Mouse (Mus musculus): Measurements from ENCODE around the gene Cachd1. TPM values are rescaled to one million over a fixed set of nuclear protein-coding genes. Genes with fewer than 3 reads are reported as not detected.
A peak's percentile ranks its signal among the peaks of the same experiment; 100 is the strongest.

The Cachd1 gene
- polyA plus RNA-seq, 1 experiment from 2014 or later = 50.0 TPM

DNA sequence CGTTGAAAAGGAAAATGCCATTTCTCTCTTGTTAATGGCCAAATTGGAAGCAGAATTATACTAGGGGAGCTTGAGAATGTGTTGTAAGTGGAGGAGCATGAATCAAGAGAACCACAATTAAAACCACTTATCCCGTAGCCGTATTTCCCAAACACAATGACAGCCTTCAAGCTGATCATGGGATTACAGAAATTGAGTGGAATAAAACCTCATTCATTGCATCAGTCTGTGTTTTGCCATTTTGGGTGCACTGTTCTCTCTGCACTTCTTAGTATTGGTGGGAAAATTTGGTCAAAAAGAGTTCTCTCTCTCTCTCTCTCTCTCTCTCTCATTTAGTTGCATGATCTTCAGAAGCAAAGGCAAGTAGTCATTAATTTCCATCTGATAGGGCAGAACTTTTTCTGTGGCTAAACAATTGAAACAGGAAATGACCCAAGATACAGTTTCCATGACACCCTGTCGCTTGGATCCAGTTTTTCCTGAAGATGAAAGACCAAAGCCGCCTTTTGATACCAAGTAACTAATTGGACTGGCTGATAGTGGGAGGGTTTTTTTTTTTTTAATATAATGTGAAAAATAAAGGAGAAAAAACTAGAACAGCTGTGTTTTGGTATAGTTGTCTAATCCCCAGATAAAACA is 34.7 kb downstream of the Cachd1 start:
- H3K27me3 ChIP-seq (ENCODE audit: control insufficient read depth, insufficient read depth, low read length) = no peaks in the 10 kb centered on the region
- no peak overlapping the region; the same call in 1 of the 2 replicates for H3K9ac ChIP-seq (replicated peaks; ENCODE audit: low read length)
- ATAC-seq (ENCODE audit: low FRiP score, low TSS enrichment) (no peak), DNase-seq (peak; percentile 61)
- peak overlapping the region; percentile 39 for H3K27ac ChIP-seq (replicated peaks; ENCODE audit: low read depth, low read length)
- H3K4me1 ChIP-seq (ENCODE audit: control insufficient read depth, insufficient read depth, low read length) = peaks cover 25% of the 10 kb centered on the region
- H3K4me2 ChIP-seq (ENCODE audit: low read length) = peak overlapping the region; percentile 31
- WGBS = 6% methylated on average over 5 of the region's 5 CpGs
- no peak overlapping the region for H3K4me3 ChIP-seq (replicated peaks; ENCODE audit: low read depth, low read length)
- H3K36me3 ChIP-seq (ENCODE audit: control insufficient read depth, insufficient read depth, low read length) = no peaks in the 10 kb centered on the region
- no peaks in the 10 kb centered on the region for H3K9me3 ChIP-seq (ENCODE audit: control insufficient read depth, low read length)

DNA sequence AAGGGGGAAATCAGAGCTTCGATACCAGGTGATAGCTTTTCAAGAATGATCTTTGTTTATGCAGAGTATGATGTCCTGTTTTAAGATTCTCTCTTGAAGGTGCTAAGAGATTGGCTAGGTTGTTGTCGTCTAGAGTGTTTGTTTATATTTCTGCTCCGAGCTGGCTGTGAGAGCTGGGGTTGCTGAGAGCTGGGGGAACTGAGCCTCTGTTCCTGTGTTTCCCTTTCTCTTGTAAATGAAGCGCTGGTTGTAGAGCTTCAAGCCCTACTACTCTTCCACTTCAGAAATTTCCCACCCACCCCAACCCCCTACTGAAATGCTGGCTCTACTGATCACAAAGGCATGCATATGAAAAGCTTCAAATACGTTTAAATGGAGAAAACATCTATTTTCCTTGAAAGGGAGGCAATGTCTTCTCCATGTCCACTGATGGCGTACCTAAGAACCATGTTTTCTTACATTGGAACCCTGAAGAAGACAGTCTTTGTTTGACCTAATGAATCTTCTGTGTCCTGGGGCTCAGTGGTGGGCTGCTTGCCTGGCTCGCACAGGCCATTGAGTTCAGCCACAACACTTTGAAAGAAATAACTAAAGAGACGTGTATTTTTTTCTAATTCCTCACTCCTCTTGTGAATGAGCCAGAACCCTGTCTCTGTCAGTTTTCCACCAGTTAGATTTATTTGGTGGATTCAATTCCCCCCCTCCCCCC is 35.5 kb downstream of the Cachd1 start:
- H3K4me1 ChIP-seq (ENCODE audit: control insufficient read depth, insufficient read depth, low read length) = peaks cover 25% of the 10 kb centered on the region
- 15% methylated on average over 8 of the region's 8 CpGs for WGBS
- ATAC-seq (ENCODE audit: low FRiP score, low TSS enrichment) = no peak
- DNase-seq = no peak
- H3K4me2 ChIP-seq (ENCODE audit: low read length) = peak overlapping the region; percentile 31
- H3K27ac ChIP-seq (replicated peaks; ENCODE audit: low read depth, low read length) = peak overlapping the region; percentile 43; the same call in 1 of the 2 replicates
- H3K36me3 ChIP-seq (ENCODE audit: control insufficient read depth, insufficient read depth, low read length) = no peaks in the 10 kb centered on the region
- no peak overlapping the region for H3K9ac ChIP-seq (replicated peaks; ENCODE audit: low read length)
- H3K4me3 ChIP-seq (replicated peaks; ENCODE audit: low read depth, low read length) = no peak overlapping the region
- no peaks in the 10 kb centered on the region for H3K27me3 ChIP-seq (ENCODE audit: control insufficient read depth, insufficient read depth, low read length)
- H3K9me3 ChIP-seq (ENCODE audit: control insufficient read depth, low read length) = no peaks in the 10 kb centered on the region

DNA sequence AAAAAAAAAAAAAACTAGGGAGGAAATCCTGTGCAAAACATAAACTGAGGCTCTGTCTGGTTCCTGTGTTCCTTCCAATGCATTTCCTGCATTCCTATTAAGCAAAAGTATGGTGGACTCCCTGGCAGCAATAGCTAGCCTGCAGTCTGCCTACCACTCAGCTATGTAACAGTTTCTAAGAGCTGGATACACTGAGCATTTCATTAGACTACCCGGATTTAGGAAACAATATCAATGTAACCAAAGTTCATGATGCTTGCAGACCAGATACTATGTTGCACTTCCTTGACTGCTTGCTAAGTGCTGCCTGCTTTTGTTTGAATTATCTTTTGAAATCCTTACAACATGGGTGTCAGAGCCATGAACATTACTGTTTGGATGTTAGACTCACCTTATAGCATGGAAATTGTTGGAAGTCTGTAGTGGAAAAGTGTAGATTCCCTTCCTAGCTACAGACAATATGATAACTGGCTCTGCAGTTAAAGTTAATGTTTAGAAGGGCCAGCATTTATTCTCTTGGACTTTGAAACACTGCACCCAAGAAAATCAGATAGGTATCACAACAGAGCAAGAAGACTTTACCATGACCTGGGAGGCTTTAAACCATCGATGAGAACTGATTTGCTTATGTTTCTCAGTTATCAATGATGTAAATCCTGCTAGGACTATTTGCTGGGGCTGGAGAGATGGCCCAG is 37.4 kb downstream of the Cachd1 start:
- Histone ChIP-seq H3K4me3 (replicated peaks; ENCODE audit: low read depth, low read length) (no peak overlapping the region), H3K9ac (replicated peaks; ENCODE audit: low read length) (no peak overlapping the region), H3K4me2 (ENCODE audit: low read length) (no peak overlapping the region), H3K4me1 (ENCODE audit: control insufficient read depth, insufficient read depth, low read length) (peaks cover 25% of the 10 kb centered on the region), H3K27ac (replicated peaks; ENCODE audit: low read depth, low read length) (no peak overlapping the region), H3K36me3 (ENCODE audit: control insufficient read depth, insufficient read depth, low read length) (no peaks in the 10 kb centered on the region), H3K27me3 (ENCODE audit: control insufficient read depth, insufficient read depth, low read length) (no peaks in the 10 kb centered on the region), H3K9me3 (ENCODE audit: control insufficient read depth, low read length) (no peaks in the 10 kb centered on the region)
- no peak for ATAC-seq (ENCODE audit: low FRiP score, low TSS enrichment)
- 89% methylated on average over 2 of the region's 2 CpGs for WGBS
- DNase-seq = no peak

DNA sequence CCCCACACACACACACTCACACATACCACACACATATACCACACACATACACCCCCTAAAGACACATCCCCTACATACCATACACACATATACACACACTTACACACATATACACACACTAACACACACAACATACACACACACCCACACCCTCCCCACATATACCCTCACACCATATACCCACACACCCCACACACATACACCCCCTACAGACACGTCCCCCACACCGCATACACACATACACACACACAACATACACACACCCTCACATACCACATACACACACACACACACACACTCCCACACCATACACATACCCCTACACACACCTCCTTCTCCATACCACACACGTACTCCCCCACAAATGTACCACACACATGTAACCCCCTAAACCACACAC is 42.8 kb downstream of the Cachd1 start:
- no peak overlapping the region for H3K27ac ChIP-seq (replicated peaks; ENCODE audit: low read depth, low read length)
- no peaks in the 10 kb centered on the region for H3K9me3 ChIP-seq (ENCODE audit: control insufficient read depth, low read length)
- no peak overlapping the region for H3K4me3 ChIP-seq (replicated peaks; ENCODE audit: low read depth, low read length)
- 94% methylated on average over 3 of the region's 3 CpGs for WGBS
- H3K4me2 ChIP-seq (ENCODE audit: low read length) = no peak overlapping the region
- H3K27me3 ChIP-seq (ENCODE audit: control insufficient read depth, insufficient read depth, low read length) = no peaks in the 10 kb centered on the region
- no peaks in the 10 kb centered on the region for H3K36me3 ChIP-seq (ENCODE audit: control insufficient read depth, insufficient read depth, low read length)
- 0 out of 2 replicates have a peak, but pooled peaks cover 5% of the 10 kb centered on the region for H3K4me1 ChIP-seq (ENCODE audit: control insufficient read depth, insufficient read depth, low read length)
- H3K9ac ChIP-seq (replicated peaks; ENCODE audit: low read length) = no peak overlapping the region
- ATAC-seq (ENCODE audit: low FRiP score, low TSS enrichment) (peak; percentile 53; the same call in 1 of the 2 replicates), DNase-seq (no peak)

DNA sequence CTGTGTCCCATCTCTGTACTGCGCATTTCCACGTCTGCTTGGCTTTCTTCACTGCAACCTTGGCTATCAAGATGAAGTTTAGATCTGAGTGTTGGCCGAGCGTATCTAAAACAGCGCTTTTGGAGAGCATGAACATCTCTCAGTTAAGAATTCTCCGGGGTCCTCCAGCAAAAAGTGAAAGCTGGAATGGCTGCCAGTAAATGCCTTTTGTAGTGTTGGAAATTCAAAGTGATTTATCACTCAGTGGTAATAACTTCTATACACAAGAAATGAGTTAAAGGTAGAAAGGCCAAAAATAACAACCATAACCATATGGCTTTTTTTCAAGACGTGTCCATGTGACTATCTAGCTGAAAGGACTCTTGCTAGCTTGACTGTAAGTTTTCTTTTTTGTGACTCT is 46.1 kb downstream of the Cachd1 start:
- Histone ChIP-seq H3K4me3 (replicated peaks; ENCODE audit: low read depth, low read length) (no peak overlapping the region), H3K27ac (replicated peaks; ENCODE audit: low read depth, low read length) (no peak overlapping the region), H3K36me3 (ENCODE audit: control insufficient read depth, insufficient read depth, low read length) (no peaks in the 10 kb centered on the region), H3K4me1 (ENCODE audit: control insufficient read depth, insufficient read depth, low read length) (peaks cover 11% of the 10 kb centered on the region), H3K27me3 (ENCODE audit: control insufficient read depth, insufficient read depth, low read length) (no peaks in the 10 kb centered on the region), H3K4me2 (ENCODE audit: low read length) (no peak overlapping the region), H3K9me3 (ENCODE audit: control insufficient read depth, low read length) (no peaks in the 10 kb centered on the region), H3K9ac (replicated peaks; ENCODE audit: low read length) (no peak overlapping the region)
- ATAC-seq (ENCODE audit: low FRiP score, low TSS enrichment) (no peak), DNase-seq (no peak)
- 92% methylated on average over 7 of the region's 7 CpGs for WGBS

DNA sequence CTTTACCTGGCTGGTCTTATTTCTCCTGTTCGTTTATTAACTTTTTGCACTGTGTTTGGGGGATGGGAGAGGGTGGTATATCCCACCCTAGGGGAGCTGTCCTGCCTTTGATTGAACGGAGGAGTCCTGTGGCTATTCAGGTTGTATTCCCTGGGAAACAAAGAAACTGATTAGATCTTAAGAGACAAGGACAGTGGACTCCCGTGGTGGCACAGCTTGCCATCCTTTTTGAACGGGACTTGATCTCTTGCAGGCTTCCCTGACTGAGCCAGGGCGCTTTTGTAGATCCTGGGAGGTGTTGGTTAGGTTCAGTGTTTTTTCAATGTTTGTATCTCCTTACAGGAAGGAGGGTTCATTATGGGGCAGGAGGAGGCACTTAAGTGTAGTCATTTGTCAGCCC is 50.9 kb downstream of the Cachd1 start:
- Histone ChIP-seq H3K9ac (replicated peaks; ENCODE audit: low read length) (no peak overlapping the region), H3K9me3 (ENCODE audit: control insufficient read depth, low read length) (no peaks in the 10 kb centered on the region), H3K4me1 (ENCODE audit: control insufficient read depth, insufficient read depth, low read length) (peaks cover 27% of the 10 kb centered on the region), H3K27me3 (ENCODE audit: control insufficient read depth, insufficient read depth, low read length) (no peaks in the 10 kb centered on the region), H3K4me3 (replicated peaks; ENCODE audit: low read depth, low read length) (no peak overlapping the region), H3K4me2 (ENCODE audit: low read length) (no peak overlapping the region), H3K36me3 (ENCODE audit: control insufficient read depth, insufficient read depth, low read length) (no peaks in the 10 kb centered on the region), H3K27ac (replicated peaks; ENCODE audit: low read depth, low read length) (no peak overlapping the region)
- DNase-seq (no peak), ATAC-seq (ENCODE audit: low FRiP score, low TSS enrichment) (no peak)
- 12% methylated on average over 5 of the region's 5 CpGs for WGBS

DNA sequence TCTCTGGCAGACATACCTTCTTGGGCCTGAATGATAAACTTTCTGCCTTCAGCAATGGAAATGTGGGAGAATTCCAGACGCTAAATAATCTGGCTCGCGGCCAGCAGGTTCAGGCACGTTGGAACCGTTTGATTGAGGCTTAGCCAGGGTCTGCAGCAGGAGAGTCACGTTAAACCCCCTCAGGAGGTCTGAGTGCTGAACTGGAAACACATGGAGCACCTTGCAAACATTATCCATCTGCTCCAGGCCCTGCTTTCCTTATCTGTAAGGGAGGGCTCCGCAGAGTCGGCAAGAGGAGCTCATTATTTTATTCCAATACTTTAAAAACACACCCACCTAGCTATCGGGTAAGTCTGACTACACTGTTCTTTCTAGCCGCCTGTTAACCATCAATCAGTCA is 52.3 kb downstream of the Cachd1 start:
- Histone ChIP-seq H3K9me3 (ENCODE audit: control insufficient read depth, low read length) (no peaks in the 10 kb centered on the region), H3K4me2 (ENCODE audit: low read length) (0 out of 2 replicates have a peak overlapping the region, but pooled peaks have one; percentile 2), H3K36me3 (ENCODE audit: control insufficient read depth, insufficient read depth, low read length) (no peaks in the 10 kb centered on the region), H3K4me1 (ENCODE audit: control insufficient read depth, insufficient read depth, low read length) (peaks cover 27% of the 10 kb centered on the region), H3K27ac (replicated peaks; ENCODE audit: low read depth, low read length) (peak overlapping the region; percentile 47; the same call in 1 of the 2 replicates), H3K4me3 (replicated peaks; ENCODE audit: low read depth, low read length) (no peak overlapping the region), H3K9ac (replicated peaks; ENCODE audit: low read length) (no peak overlapping the region), H3K27me3 (ENCODE audit: control insufficient read depth, insufficient read depth, low read length) (no peaks in the 10 kb centered on the region)
- ATAC-seq (ENCODE audit: low FRiP score, low TSS enrichment) (peak; percentile 72; the same call in 1 of the 2 replicates), DNase-seq (peak; percentile 89)
- 7% methylated on average over 10 of the region's 10 CpGs for WGBS

DNA sequence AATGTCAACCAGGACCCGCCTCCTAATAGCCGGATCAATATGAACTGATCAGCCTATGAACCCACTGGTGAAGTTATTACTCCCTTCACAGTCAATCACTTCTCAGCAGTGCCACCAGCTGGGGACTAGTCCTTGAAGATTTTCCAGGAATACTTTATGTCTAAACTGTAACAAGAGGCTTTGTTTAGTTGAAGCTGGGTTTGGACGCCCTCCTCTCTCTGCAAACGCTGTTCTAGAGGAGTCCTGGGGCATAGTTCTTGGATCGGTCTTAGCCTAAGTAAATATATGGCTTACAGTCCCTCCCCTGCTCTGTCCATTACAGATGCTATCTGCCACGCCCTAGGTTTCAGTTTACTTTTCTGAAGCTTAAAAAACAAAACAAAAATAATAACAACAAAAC is 60.7 kb downstream of the Cachd1 start:
- Histone ChIP-seq H3K9ac (replicated peaks; ENCODE audit: low read length) (no peak overlapping the region), H3K36me3 (ENCODE audit: control insufficient read depth, insufficient read depth, low read length) (no peaks in the 10 kb centered on the region), H3K27ac (replicated peaks; ENCODE audit: low read depth, low read length) (no peak overlapping the region), H3K27me3 (ENCODE audit: control insufficient read depth, insufficient read depth, low read length) (no peaks in the 10 kb centered on the region), H3K4me3 (replicated peaks; ENCODE audit: low read depth, low read length) (no peak overlapping the region), H3K4me2 (ENCODE audit: low read length) (no peak overlapping the region), H3K9me3 (ENCODE audit: control insufficient read depth, low read length) (no peaks in the 10 kb centered on the region), H3K4me1 (ENCODE audit: control insufficient read depth, insufficient read depth, low read length) (peaks cover 7% of the 10 kb centered on the region; the same call in 1 of the 2 replicates)
- DNase-seq (no peak), ATAC-seq (ENCODE audit: low FRiP score, low TSS enrichment) (no peak)
- 71% methylated on average over 6 of the region's 6 CpGs for WGBS
